Mouse (Mus musculus): ENCODE measurements around the gene Chrm1. TPM values are rescaled to one million over a fixed set of nuclear protein-coding genes. Genes with fewer than 3 reads are reported as not detected.

The Chrm1 gene
- total and polyA plus RNA-seq, 3 experiments: under 0.01 to 0.01 TPM; not detected in 1

DNA sequence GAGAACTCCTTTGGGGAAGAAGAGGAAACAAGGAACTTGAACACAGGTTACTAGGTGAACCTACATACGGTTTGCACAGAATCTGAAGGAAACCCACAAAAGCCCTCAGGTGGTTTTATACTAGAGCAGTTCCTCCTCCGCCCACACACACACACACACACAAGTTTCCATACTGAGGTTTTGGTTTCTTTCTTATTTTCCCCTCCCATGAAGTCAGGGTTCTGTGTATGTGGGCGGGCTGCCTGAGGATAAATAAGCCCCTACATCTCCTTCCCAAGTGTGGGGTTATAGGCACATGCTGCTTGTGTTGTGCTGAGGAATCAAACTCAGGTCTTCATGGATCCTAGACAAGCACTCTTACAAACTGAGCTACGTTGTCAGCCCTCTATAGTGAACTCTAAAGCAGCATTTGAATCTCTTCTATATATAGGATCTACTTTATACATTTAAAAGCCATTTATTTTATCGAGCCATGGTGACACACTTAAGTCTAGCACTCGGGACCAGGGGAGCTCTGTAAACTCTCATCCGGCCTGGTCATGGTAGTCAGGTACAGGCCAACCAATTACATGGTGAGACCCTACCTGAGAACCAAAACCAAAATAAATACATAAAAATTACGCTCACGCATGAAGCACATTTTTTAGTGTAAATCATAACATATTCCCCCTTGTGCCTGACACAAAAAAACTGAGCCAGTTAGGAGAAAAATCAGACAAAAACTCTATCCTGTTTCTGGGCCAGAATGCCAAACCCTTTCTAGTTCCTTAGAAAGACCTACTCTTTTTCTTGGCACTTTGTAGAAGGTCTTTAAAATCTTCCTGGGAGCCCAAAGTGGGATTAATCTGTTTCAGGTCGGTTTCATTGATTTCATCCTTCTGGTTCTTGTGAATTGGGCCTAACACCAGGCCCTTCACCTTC lies 48.6 kb downstream of the Chrm1 start (continued):
- TF ChIP-seq CHD1 (IDR thresholded peaks at IDR 0.05; ENCODE audit: low read depth, low read length) (peak; percentile 95; the same call in 1 of the 2 replicates), POLR2A (IDR thresholded peaks at IDR 0.05; ENCODE audit: control insufficient read depth in 1 of 2, insufficient read depth in 1 of 2, low read depth in 1 of 2, low read length in 2 of 2, poor library complexity in 1 of 2) (no peak; a peak in 1 of 4 replicates), ZNF384 (IDR thresholded peaks at IDR 0.05; ENCODE audit: low read depth, low read length) (no peak), ZKSCAN1 (IDR thresholded peaks at IDR 0.05; ENCODE audit: low read depth, low read length) (no peak)

DNA sequence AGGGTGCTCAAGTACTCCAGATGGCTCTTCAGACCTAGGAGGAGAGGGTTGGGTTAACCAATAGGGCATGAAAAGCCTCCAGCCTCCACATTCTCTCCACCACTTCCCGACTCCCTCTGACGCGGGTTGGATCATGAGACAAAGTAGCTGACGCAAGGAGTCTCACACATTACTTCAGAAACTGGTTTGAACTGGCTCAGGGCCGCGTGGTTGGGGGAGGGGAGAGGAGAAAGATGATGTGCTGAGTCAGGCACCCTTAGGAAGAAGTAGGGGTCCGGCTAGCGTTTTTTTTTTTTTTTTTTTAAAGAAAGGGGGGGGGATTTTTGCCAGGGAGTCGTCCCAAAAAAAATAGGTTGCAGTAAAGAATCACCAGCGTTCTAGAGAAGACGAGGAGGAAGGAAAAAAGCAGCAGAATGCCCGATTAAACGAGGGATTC lies 49.3 kb downstream of the Chrm1 start:
- Histone ChIP-seq H3K79me2 (ENCODE audit: control insufficient read depth, insufficient read depth, low read length, poor library complexity) (peaks cover 34% of the 10 kb centered on the region), H3K27ac (ENCODE audit: control insufficient read depth, low read depth, low read length) (peak overlapping the region; percentile 91)
- no peak; the same call in 1 of the 2 replicates for TF ChIP-seq ZKSCAN1 (IDR thresholded peaks at IDR 0.05; ENCODE audit: low read depth, low read length)
- no peak for TF ChIP-seq E2F4 (IDR thresholded peaks at IDR 0.05; ENCODE audit: borderline replicate concordance, low read depth, low read length)
- TF ChIP-seq GABPA (IDR thresholded peaks at IDR 0.05; ENCODE audit: low read depth, low read length): peak; percentile 82
- no peak for TF ChIP-seq JUND (IDR thresholded peaks at IDR 0.05; ENCODE audit: low read depth, low read length)
- no peak for TF ChIP-seq POLR2AphosphoS5 (IDR thresholded peaks at IDR 0.05; ENCODE audit: borderline replicate concordance, low read depth, low read length)
- TF ChIP-seq ETS1 (IDR thresholded peaks at IDR 0.05; ENCODE audit: low read depth, low read length): peak; percentile 89
- peak; percentile 93 for TF ChIP-seq MAFK (IDR thresholded peaks at IDR 0.05; ENCODE audit: borderline replicate concordance, low read depth, low read length)
- TF ChIP-seq TCF12 (IDR thresholded peaks at IDR 0.05; ENCODE audit: low read depth, low read length): peak; percentile 77; the same call in 1 of the 2 replicates
- TF ChIP-seq CHD2 (IDR thresholded peaks at IDR 0.05; ENCODE audit: low read length): peak; percentile 71
- no peak for TF ChIP-seq RAD21 (IDR thresholded peaks at IDR 0.05; ENCODE audit: low read depth, low read length)
- peak in 1 of 2 experiments; percentile 73; a peak in 2 of 4 replicates for TF ChIP-seq EP300 (IDR thresholded peaks at IDR 0.05; ENCODE audit: low read depth in 1 of 2, low read length in 2 of 2)
- TF ChIP-seq KAT2A (conservative IDR thresholded peaks at IDR 0.05; ENCODE audit: low read depth, low read length): peak; percentile 64
- no peak for TF ChIP-seq MEF2A (IDR thresholded peaks at IDR 0.05; ENCODE audit: extremely low read depth, insufficient replicate concordance, low read depth, low read length, poor library complexity, severe bottlenecking)
- no peak for TF ChIP-seq UBTF (IDR thresholded peaks at IDR 0.05; ENCODE audit: borderline replicate concordance, insufficient read depth, low read depth, low read length)
- TF ChIP-seq CTCF (IDR thresholded peaks at IDR 0.05 in 2 of 3, conservative IDR thresholded peaks at IDR 0.05 in 1 of 3; ENCODE audit: control insufficient read depth in 1 of 3, insufficient read depth in 1 of 3, low read depth in 2 of 3, low read length in 3 of 3, poor library complexity in 1 of 3, severe bottlenecking in 1 of 3): no peak
- peak; percentile 38; the same call in 1 of the 2 replicates for TF ChIP-seq BHLHE40 (IDR thresholded peaks at IDR 0.05; ENCODE audit: borderline replicate concordance, low read depth, low read length)
- TF ChIP-seq ELF1 (IDR thresholded peaks at IDR 0.05; ENCODE audit: low read depth, low read length): peak; percentile 64
- no peak for TF ChIP-seq RCOR1 (IDR thresholded peaks at IDR 0.05; ENCODE audit: low read depth, low read length)
- no peak for TF ChIP-seq ZC3H11A (IDR thresholded peaks at IDR 0.05; ENCODE audit: low read depth, low read length)
- peak; percentile 91 for TF ChIP-seq MXI1 (IDR thresholded peaks at IDR 0.05; ENCODE audit: low read depth, low read length)
- TF ChIP-seq HCFC1 (IDR thresholded peaks at IDR 0.05; ENCODE audit: low read depth, low read length): peak; percentile 75
- peak; percentile 98 for TF ChIP-seq MYC (IDR thresholded peaks at IDR 0.05; ENCODE audit: low read depth, low read length)
- no peak; the same call in 1 of the 2 replicates for TF ChIP-seq TBP (IDR thresholded peaks at IDR 0.05; ENCODE audit: low read depth, low read length)
- peak; percentile 84 for TF ChIP-seq SIN3A (IDR thresholded peaks at IDR 0.05; ENCODE audit: low read length)
- TF ChIP-seq NELFE (IDR thresholded peaks at IDR 0.05; ENCODE audit: low read depth, low read length): peak; percentile 18
- peak; percentile 91 for TF ChIP-seq ZNF384 (IDR thresholded peaks at IDR 0.05; ENCODE audit: low read depth, low read length)
- 0 out of 2 replicates have a peak, but pooled peaks have one; percentile 32 for TF ChIP-seq CHD1 (IDR thresholded peaks at IDR 0.05; ENCODE audit: low read depth, low read length)
- TF ChIP-seq GATA1 (IDR thresholded peaks at IDR 0.05; ENCODE audit: low read depth, low read length): no peak
- no peak for TF ChIP-seq TAL1 (IDR thresholded peaks at IDR 0.05; ENCODE audit: low read length)
- TF ChIP-seq MAZ (IDR thresholded peaks at IDR 0.05; ENCODE audit: low read depth, low read length): no peak
- TF ChIP-seq ZMIZ1 (IDR thresholded peaks at IDR 0.05; ENCODE audit: low read depth, low read length): no peak

More for the DNA sequence above, 49.3 kb downstream of the Chrm1 start:
- Histone ChIP-seq H3K36me3 (ENCODE audit: control insufficient read depth in 1 of 2, insufficient read depth in 2 of 2, low read length in 2 of 2) (peaks cover 15 to 34% of the 10 kb centered on the region in 2 experiments), H3K27me3 (ENCODE audit: control insufficient read depth in 1 of 2, insufficient read depth in 2 of 2, low read length in 2 of 2) (no peaks in the 10 kb centered on the region), H3K4me1 (ENCODE audit: control insufficient read depth in 1 of 2, insufficient read depth in 2 of 2, low read length in 2 of 2) (peaks cover 5 to 31% of the 10 kb centered on the region in 2 experiments; a peak in 3 of 4 replicates), H3K9ac (ENCODE audit: control insufficient read depth, low read depth, low read length, poor library complexity, severe bottlenecking) (peak overlapping the region; percentile 90), H3K9me3 (replicated peaks; ENCODE audit: insufficient read depth, low read length) (no peaks in the 10 kb centered on the region), H3K4me3 (ENCODE audit: control insufficient read depth in 1 of 2, insufficient read depth in 1 of 2, low read depth in 2 of 2, low read length in 2 of 2) (peak overlapping the region; percentile 82 to 88)
- DNase-seq (ENCODE audit: low read depth, low spot score): peak; percentile 95

Data from MEL (cell line).